Mouse (Mus musculus): ENCODE measurements around the gene Rbm43. TPM values are rescaled to one million over a fixed set of nuclear protein-coding genes. Genes with fewer than 3 reads are reported as not detected.

Rbm43 gene
- polyA plus RNA-seq, 1 experiment from 2014 or later = 6.7 TPM

GRCm38 (mm10) chr2:51948105-51948830 is 13.3 kb upstream of the Rbm43 start:
- Histone ChIP-seq H3K4me2 (no peak overlapping the region), H3K4me1 (no peaks in the 10 kb centered on the region), H3K27me3 (replicated peaks) (no peaks in the 10 kb centered on the region), H3K27ac (replicated peaks) (no peak overlapping the region), H3K36me3 (no peaks in the 10 kb centered on the region), H3K9ac (replicated peaks) (no peak overlapping the region), H3K4me3 (replicated peaks) (no peak overlapping the region), H3K9me3 (replicated peaks) (no peaks in the 10 kb centered on the region)
- WGBS = 82% methylated on average over 6 of the region's 6 CpGs
- ATAC-seq (ENCODE audit: low FRiP score) = no peak

GRCm38 (mm10) chr2:51945812-51946211 is 10.8 kb upstream of the Rbm43 start:
- no peak overlapping the region for H3K4me3 ChIP-seq (replicated peaks)
- no peak for ATAC-seq (ENCODE audit: low FRiP score)
- WGBS = 84% methylated on average over 2 of the region's 2 CpGs
- H3K27me3 ChIP-seq (replicated peaks) = no peaks in the 10 kb centered on the region
- no peak overlapping the region for H3K27ac ChIP-seq (replicated peaks)
- H3K4me1 ChIP-seq = no peaks in the 10 kb centered on the region
- H3K9ac ChIP-seq (replicated peaks) = no peak overlapping the region
- H3K36me3 ChIP-seq = no peaks in the 10 kb centered on the region
- H3K9me3 ChIP-seq (replicated peaks) = no peaks in the 10 kb centered on the region
- no peak overlapping the region for H3K4me2 ChIP-seq

GRCm38 (mm10) chr2:51941832-51942231 is 6.9 kb upstream of the Rbm43 start:
- ATAC-seq (ENCODE audit: low FRiP score) = no peak
- Histone ChIP-seq H3K9me3 (replicated peaks) (no peaks in the 10 kb centered on the region), H3K4me3 (replicated peaks) (no peak overlapping the region), H3K4me1 (no peaks in the 10 kb centered on the region), H3K36me3 (no peaks in the 10 kb centered on the region), H3K27ac (replicated peaks) (no peak overlapping the region), H3K27me3 (replicated peaks) (no peaks in the 10 kb centered on the region), H3K9ac (replicated peaks) (no peak overlapping the region), H3K4me2 (no peak overlapping the region)
- WGBS = 94% methylated on average over 7 of the region's 7 CpGs

GRCm38 (mm10) chr2:51938750-51939149 is 3.8 kb upstream of the Rbm43 start:
- H3K4me3 ChIP-seq (replicated peaks) = no peak overlapping the region
- no peak for ATAC-seq (ENCODE audit: low FRiP score)

GRCm38 (mm10) chr2:51937004-51937403 is 2.0 kb upstream of the Rbm43 start:
- H3K27me3 ChIP-seq (replicated peaks) = no peaks in the 10 kb centered on the region
- no peak overlapping the region for H3K4me2 ChIP-seq
- 71% methylated on average over 6 of the region's 6 CpGs for WGBS
- H3K9ac ChIP-seq (replicated peaks) = no peak overlapping the region
- H3K27ac ChIP-seq (replicated peaks) = no peak overlapping the region
- peaks cover 15% of the 10 kb centered on the region; the same call in 1 of the 2 replicates for H3K4me1 ChIP-seq
- H3K9me3 ChIP-seq (replicated peaks) = no peaks in the 10 kb centered on the region
- ATAC-seq (ENCODE audit: low FRiP score) = no peak
- H3K4me3 ChIP-seq (replicated peaks) = no peak overlapping the region
- no peaks in the 10 kb centered on the region for H3K36me3 ChIP-seq

More at GRCm38 (mm10) chr2:51938750-51939149, 3.8 kb upstream of the Rbm43 start:
- WGBS = 89% methylated on average over 3 of the region's 3 CpGs
- Histone ChIP-seq H3K9ac (replicated peaks) (no peak overlapping the region), H3K27me3 (replicated peaks) (no peaks in the 10 kb centered on the region), H3K36me3 (no peaks in the 10 kb centered on the region), H3K4me2 (no peak overlapping the region), H3K4me1 (peaks cover 13% of the 10 kb centered on the region; the same call in 1 of the 2 replicates), H3K9me3 (replicated peaks) (no peaks in the 10 kb centered on the region), H3K27ac (replicated peaks) (no peak overlapping the region)

- Histone ChIP-seq H3K4me3 (replicated peaks) (no peak overlapping the region), H3K9me3 (replicated peaks) (no peaks in the 10 kb centered on the region), H3K4me2 (no peak overlapping the region), H3K27ac (replicated peaks) (no peak overlapping the region), H3K27me3 (replicated peaks) (no peaks in the 10 kb centered on the region), H3K9ac (replicated peaks) (no peak overlapping the region), H3K4me1 (peaks cover 15% of the 10 kb centered on the region; the same call in 1 of the 2 replicates), H3K36me3 (no peaks in the 10 kb centered on the region)
- WGBS = 78% methylated on average over 3 of the region's 3 CpGs
- no peak for ATAC-seq (ENCODE audit: low FRiP score)
Observed at GRCm38 (mm10) chr2:51936585-51936984, 1.6 kb upstream of the Rbm43 start.

DNA sequence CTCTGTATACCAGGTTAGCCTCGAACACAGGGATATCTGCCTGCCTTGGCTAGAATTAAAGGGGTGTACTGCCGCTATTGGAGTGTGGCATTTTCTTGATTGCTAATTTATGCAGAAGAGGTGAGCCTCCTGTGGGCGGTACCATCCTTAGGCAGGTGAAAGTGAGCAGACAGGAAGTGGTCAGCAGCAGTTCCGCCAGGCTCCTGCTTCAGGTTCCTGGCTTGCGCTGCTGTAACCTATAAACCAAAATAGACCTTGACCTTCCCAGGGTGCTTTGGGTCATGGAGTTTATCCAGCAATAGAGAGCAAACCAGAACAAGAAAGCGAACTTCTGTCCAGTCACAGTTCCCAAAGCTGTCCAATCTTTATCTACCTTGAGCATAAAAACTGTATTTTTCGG is 958 bp upstream of the Rbm43 start:
- no peak overlapping the region for H3K4me2 ChIP-seq
- 94% methylated on average over 7 of the region's 7 CpGs for WGBS
- no peak for ATAC-seq (ENCODE audit: low FRiP score)
- H3K4me3 ChIP-seq (replicated peaks) = no peak overlapping the region
- no peaks in the 10 kb centered on the region for H3K27me3 ChIP-seq (replicated peaks)
- no peak overlapping the region for H3K9ac ChIP-seq (replicated peaks)
- H3K36me3 ChIP-seq = no peaks in the 10 kb centered on the region
- peaks cover 15% of the 10 kb centered on the region; the same call in 1 of the 2 replicates for H3K4me1 ChIP-seq
- no peaks in the 10 kb centered on the region for H3K9me3 ChIP-seq (replicated peaks)
- H3K27ac ChIP-seq (replicated peaks) = no peak overlapping the region

- ATAC-seq (ENCODE audit: low FRiP score) = no peak
- Histone ChIP-seq H3K4me3 (replicated peaks) (no peak overlapping the region), H3K9ac (replicated peaks) (no peak overlapping the region), H3K9me3 (replicated peaks) (no peaks in the 10 kb centered on the region), H3K4me1 (peaks cover 15% of the 10 kb centered on the region; the same call in 1 of the 2 replicates), H3K36me3 (no peaks in the 10 kb centered on the region), H3K27ac (replicated peaks) (no peak overlapping the region), H3K27me3 (replicated peaks) (no peaks in the 10 kb centered on the region), H3K4me2 (peak overlapping the region; percentile 95)
- WGBS = 60% methylated on average over 10 of the region's 12 CpGs
Observed at GRCm38 (mm10) chr2:51933341-51934134, 1.4 kb downstream of the Rbm43 start.

- Histone ChIP-seq H3K9me3 (replicated peaks) (no peaks in the 10 kb centered on the region), H3K27me3 (replicated peaks) (no peaks in the 10 kb centered on the region), H3K4me2 (no peak overlapping the region), H3K9ac (replicated peaks) (no peak overlapping the region), H3K4me3 (replicated peaks) (no peak overlapping the region), H3K27ac (replicated peaks) (no peak overlapping the region), H3K36me3 (no peaks in the 10 kb centered on the region), H3K4me1 (peaks cover 15% of the 10 kb centered on the region; the same call in 1 of the 2 replicates)
- ATAC-seq (ENCODE audit: low FRiP score) = no peak
- 94% methylated on average over 7 of the region's 7 CpGs for WGBS
Observed at GRCm38 (mm10) chr2:51931241-51931640, 3.7 kb downstream of the Rbm43 start.

GRCm38 (mm10) chr2:51914944-51915680 is 19.9 kb downstream of the Rbm43 start:
- H3K4me2 ChIP-seq = no peak overlapping the region
- whole genome bisulfite sequencing = 5% methylated on average over 5 of the region's 5 CpGs
- H3K9ac ChIP-seq (replicated peaks) = no peak overlapping the region
- H3K27ac ChIP-seq (replicated peaks) = no peak overlapping the region
- H3K4me1 ChIP-seq = no peaks in the 10 kb centered on the region
- H3K27me3 ChIP-seq (replicated peaks) = no peaks in the 10 kb centered on the region
- H3K4me3 ChIP-seq (replicated peaks) = no peak overlapping the region
- H3K36me3 ChIP-seq = no peaks in the 10 kb centered on the region
- no peaks in the 10 kb centered on the region for H3K9me3 ChIP-seq (replicated peaks)
- ATAC-seq (ENCODE audit: low FRiP score) = peak; percentile 76

DNA sequence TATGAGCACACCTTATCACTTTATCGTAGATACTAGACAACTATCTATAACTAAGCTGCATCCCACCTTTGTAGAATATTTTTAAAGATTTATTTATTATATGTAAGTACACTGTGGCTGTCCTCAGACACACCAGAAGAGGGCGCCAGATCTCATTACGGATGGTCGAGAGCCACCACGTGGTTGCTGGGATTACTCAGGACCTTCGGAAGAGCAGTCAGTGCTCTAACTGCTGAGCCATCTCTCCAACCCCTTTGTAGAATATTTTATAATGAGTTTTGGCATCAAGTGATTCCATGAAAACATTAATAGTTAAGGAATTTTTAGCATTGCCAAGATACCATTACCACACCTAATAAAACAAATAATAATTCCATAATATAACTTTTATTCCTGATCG is 20.4 kb downstream of the Rbm43 start:
- Histone ChIP-seq H3K9me3 (replicated peaks) (no peaks in the 10 kb centered on the region), H3K4me2 (no peak overlapping the region), H3K9ac (replicated peaks) (no peak overlapping the region), H3K4me1 (no peaks in the 10 kb centered on the region), H3K27ac (replicated peaks) (no peak overlapping the region), H3K27me3 (replicated peaks) (no peaks in the 10 kb centered on the region), H3K36me3 (no peaks in the 10 kb centered on the region), H3K4me3 (replicated peaks) (no peak overlapping the region)
- ATAC-seq (ENCODE audit: low FRiP score) = no peak
- 55% methylated on average over 7 of the region's 7 CpGs for WGBS

Measured in neural tube, embryonic 15.5 days (tissue).